Mouse (Mus musculus): Measurements from ENCODE around the gene Fli1.

Gene Fli1

GRCm38 (mm10) chr9:32394761-32395161, 147.9 kb downstream of the Fli1 start:
- no peak for DNase-seq

GRCm38 (mm10) chr9:32392716-32393115, 149.9 kb downstream of the Fli1 start:
- no peak for DNase-seq

GRCm38 (mm10) chr9:32391701-32392100, 151.0 kb downstream of the Fli1 start:
- no peak for DNase-seq

GRCm38 (mm10) chr9:32391092-32391491, 151.6 kb downstream of the Fli1 start:
- no peak for DNase-seq

GRCm38 (mm10) chr9:32388120-32388519, 154.5 kb downstream of the Fli1 start:
- DNase-seq, result no peak

- DNase-seq, result no peak
These were observed 157.8 kb downstream of the Fli1 start for GRCm38 (mm10) chr9:32384906-32385305.

- DNase-seq, result no peak
These were observed 165.6 kb downstream of the Fli1 start for GRCm38 (mm10) chr9:32376863-32377590.

- DNase-seq, result no peak
These were observed 166.6 kb downstream of the Fli1 start for GRCm38 (mm10) chr9:32376031-32376430.

GRCm38 (mm10) chr9:32373656-32374055, 169.0 kb downstream of the Fli1 start:
- no peak for DNase-seq

All from right cerebral cortex, postnatal 4 days (tissue).